Mouse (Mus musculus) cerebellum, adult 2 months (tissue): ENCODE results near the gene Sox18.
A peak's percentile ranks its signal among the peaks of the same experiment; 100 is the strongest.

Source experiments
- CTCF ChIP-seq: fragments of 200-500 bp; IDR thresholded peaks from 2 replicates; pipeline ENCODE4 v1.5.1; 2011; ENCODE audit warnings: low read depth, mild to moderate bottlenecking, control low read depth, low read length, moderate library complexity, borderline replicate concordance; ENCODE audit not compliant: insufficient read depth
- POLR2A ChIP-seq: fragments of 200-500 bp; IDR thresholded peaks from 2 replicates; pipeline ENCODE4 v1.6.1; 2011; ENCODE audit warnings: low read length, control low read depth, borderline replicate concordance; ENCODE audit not compliant: insufficient read depth

DNA sequence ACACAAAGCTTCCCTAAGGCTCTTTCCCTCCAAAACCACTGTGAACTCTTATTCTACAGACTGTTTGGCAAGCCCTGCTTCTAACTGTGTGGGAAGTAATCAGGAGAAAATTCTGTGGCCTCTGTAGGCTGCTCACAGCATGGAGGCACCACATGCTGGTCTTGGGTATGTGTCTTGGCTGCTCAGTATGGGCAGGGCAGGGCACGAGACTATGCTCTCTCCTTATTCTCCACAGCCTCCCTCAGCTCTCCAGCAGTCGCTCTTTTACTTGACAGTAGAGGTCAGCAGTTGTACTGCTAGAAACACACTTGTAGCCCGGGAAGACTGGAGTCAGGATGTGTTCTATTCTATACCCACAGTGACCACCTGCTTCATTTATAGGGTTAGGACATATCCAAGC lies 48.6 kb upstream of the Sox18 start:
- TF ChIP-seq POLR2A (no peak), CTCF (peak; percentile 40; the same call in 1 of the 2 replicates)
